Mouse (Mus musculus): ENCODE results near the gene Chpf2. TPM values are rescaled to one million over a fixed set of nuclear protein-coding genes. Genes with fewer than 3 reads are reported as not detected.

Gene Chpf2
- polyA plus RNA-seq, 1 experiment from 2014 or later: 24.2 TPM

- no peak overlapping the region for H3K4me2 ChIP-seq
- ATAC-seq (ENCODE audit: insufficient number of reproducible peaks, insufficient read depth, low FRiP score, low TSS enrichment, low read depth): no peak
- no peaks in the 10 kb centered on the region for H3K36me3 ChIP-seq
- no peaks in the 10 kb centered on the region for H3K9me3 ChIP-seq
- H3K4me3 ChIP-seq: no peak overlapping the region
- H3K27ac ChIP-seq: no peak overlapping the region
- no peaks in the 10 kb centered on the region for H3K4me1 ChIP-seq
- WGBS: 55% methylated on average over 3 of the region's 3 CpGs
- H3K9ac ChIP-seq: no peak overlapping the region
- H3K27me3 ChIP-seq: peaks cover 18% of the 10 kb centered on the region
Measured at GRCm38 (mm10) chr5:24629712-24630111, 43.2 kb downstream of the Chpf2 start.

- ATAC-seq (ENCODE audit: insufficient number of reproducible peaks, insufficient read depth, low FRiP score, low TSS enrichment, low read depth): no peak
- no peaks in the 10 kb centered on the region for H3K4me1 ChIP-seq
- H3K4me3 ChIP-seq: no peak overlapping the region
- H3K4me2 ChIP-seq: no peak overlapping the region
- H3K9ac ChIP-seq: no peak overlapping the region
- no peaks in the 10 kb centered on the region for H3K9me3 ChIP-seq
- H3K36me3 ChIP-seq: no peaks in the 10 kb centered on the region
- no peak overlapping the region for H3K27ac ChIP-seq
- peaks cover 5% of the 10 kb centered on the region for H3K27me3 ChIP-seq
- 44% methylated on average over 1 of the region's 1 CpGs for WGBS
Measured at GRCm38 (mm10) chr5:24635093-24635492, 48.6 kb downstream of the Chpf2 start.

- Histone ChIP-seq H3K9me3 (no peaks in the 10 kb centered on the region), H3K4me2 (no peak overlapping the region), H3K4me1 (no peaks in the 10 kb centered on the region), H3K27ac (no peak overlapping the region), H3K9ac (no peak overlapping the region), H3K27me3 (no peaks in the 10 kb centered on the region), H3K36me3 (no peaks in the 10 kb centered on the region), H3K4me3 (no peak overlapping the region)
- no peak for ATAC-seq (ENCODE audit: insufficient number of reproducible peaks, insufficient read depth, low FRiP score, low TSS enrichment, low read depth)
- 70% methylated on average over 6 of the region's 6 CpGs for WGBS
Measured at GRCm38 (mm10) chr5:24635526-24636141, 49.1 kb downstream of the Chpf2 start.

GRCm38 (mm10) chr5:24636987-24637386 is 50.4 kb downstream of the Chpf2 start:
- Histone ChIP-seq H3K4me1 (no peaks in the 10 kb centered on the region), H3K4me3 (no peak overlapping the region), H3K27ac (no peak overlapping the region), H3K9me3 (no peaks in the 10 kb centered on the region), H3K4me2 (no peak overlapping the region), H3K36me3 (no peaks in the 10 kb centered on the region), H3K9ac (no peak overlapping the region), H3K27me3 (no peaks in the 10 kb centered on the region)
- no peak for ATAC-seq (ENCODE audit: insufficient number of reproducible peaks, insufficient read depth, low FRiP score, low TSS enrichment, low read depth)
- 78% methylated on average over 4 of the region's 4 CpGs for WGBS

GRCm38 (mm10) chr5:24638131-24638530 is 51.6 kb downstream of the Chpf2 start:
- no peaks in the 10 kb centered on the region for H3K4me1 ChIP-seq
- no peaks in the 10 kb centered on the region for H3K36me3 ChIP-seq
- no peak overlapping the region for H3K4me2 ChIP-seq
- H3K4me3 ChIP-seq: no peak overlapping the region
- no peak for ATAC-seq (ENCODE audit: insufficient number of reproducible peaks, insufficient read depth, low FRiP score, low TSS enrichment, low read depth)
- H3K27ac ChIP-seq: no peak overlapping the region
- no peaks in the 10 kb centered on the region for H3K27me3 ChIP-seq
- H3K9me3 ChIP-seq: no peaks in the 10 kb centered on the region
- WGBS: 61% methylated on average over 6 of the region's 6 CpGs
- no peak overlapping the region for H3K9ac ChIP-seq

- no peak overlapping the region for H3K4me3 ChIP-seq
- H3K9ac ChIP-seq: no peak overlapping the region
- ATAC-seq (ENCODE audit: insufficient number of reproducible peaks, insufficient read depth, low FRiP score, low TSS enrichment, low read depth): no peak
- no peaks in the 10 kb centered on the region for H3K27me3 ChIP-seq
- WGBS: 69% methylated on average over 6 of the region's 6 CpGs
- no peaks in the 10 kb centered on the region for H3K4me1 ChIP-seq
- no peaks in the 10 kb centered on the region for H3K36me3 ChIP-seq
- H3K4me2 ChIP-seq: no peak overlapping the region
- H3K9me3 ChIP-seq: no peaks in the 10 kb centered on the region
- H3K27ac ChIP-seq: no peak overlapping the region
Measured at GRCm38 (mm10) chr5:24639081-24639480, 52.5 kb downstream of the Chpf2 start.

MicroRNAs within 50 kb of the gene (microRNA counts, 519-probe panel; counts per million panel counts)
- 236 counts per million, percentile 44 among the panel's probes with 10 or more counts for microRNA mmu-miR-671-3p
- 236 counts per million, percentile 44 among the panel's probes with 10 or more counts for microRNA mmu-miR-671-5p

Small RNAs within 50 kb of the gene (microRNA-seq; reads per million reads assigned to microRNA genes)
- gene Mir671: 525 reads per million, percentile 72 among the genes with 10 or more reads in this experiment

Other genes starting within 250 kb of the Chpf2 start
- 1.3 and 1.4 TPM in 2 replicates for gene Kcnh2, start 235.1 kb upstream of the Chpf2 start, polyA plus RNA-seq (2015; fragmentation: Nextera tagmentation; extraction: Ambion mirVana)
- gene Nos3, start 221.9 kb upstream of the Chpf2 start, polyA plus RNA-seq (2015; fragmentation: Nextera tagmentation; extraction: Ambion mirVana): 5.4 and 5.9 TPM in 2 replicates
- gene Atg9b, start 194.6 kb upstream of the Chpf2 start, polyA plus RNA-seq (2015; fragmentation: Nextera tagmentation; extraction: Ambion mirVana): 0.25 and 0.50 TPM in 2 replicates
- gene Abcb8, start 193.1 kb upstream of the Chpf2 start, polyA plus RNA-seq (2015; fragmentation: Nextera tagmentation; extraction: Ambion mirVana): 39.9 and 44.9 TPM in 2 replicates
- gene Asic3, start 173.3 kb upstream of the Chpf2 start, polyA plus RNA-seq (2015; fragmentation: Nextera tagmentation; extraction: Ambion mirVana): 3.3 and 3.5 TPM in 2 replicates
- gene Cdk5, start 163.2 kb upstream of the Chpf2 start, polyA plus RNA-seq (2015; fragmentation: Nextera tagmentation; extraction: Ambion mirVana): 55.7 and 62.1 TPM in 2 replicates
- 41.0 and 41.2 TPM in 2 replicates for gene Slc4a2, start 162.9 kb upstream of the Chpf2 start, polyA plus RNA-seq (2015; fragmentation: Nextera tagmentation; extraction: Ambion mirVana)
- 106 and 109 TPM in 2 replicates for gene Fastk, start 141.5 kb upstream of the Chpf2 start, polyA plus RNA-seq (2015; fragmentation: Nextera tagmentation; extraction: Ambion mirVana)
- 20.2 and 22.8 TPM in 2 replicates for gene Tmub1, start 138.9 kb upstream of the Chpf2 start, polyA plus RNA-seq (2015; fragmentation: Nextera tagmentation; extraction: Ambion mirVana)
- 31.5 and 31.6 TPM in 2 replicates for gene Agap3, start 134.6 kb upstream of the Chpf2 start, polyA plus RNA-seq (2015; fragmentation: Nextera tagmentation; extraction: Ambion mirVana)
- gene Gbx1, start 59.5 kb upstream of the Chpf2 start, polyA plus RNA-seq (2015; fragmentation: Nextera tagmentation; extraction: Ambion mirVana): 0.11 TPM in 1 of 2 replicates, not detected in the other
- 0.56 and 0.63 TPM in 2 replicates for gene Asb10, start 45.8 kb upstream of the Chpf2 start, polyA plus RNA-seq (2015; fragmentation: Nextera tagmentation; extraction: Ambion mirVana)
- 0.11 TPM in 1 of 2 replicates, not detected in the other for gene 4931409K22Rik, start 29.9 kb upstream of the Chpf2 start, polyA plus RNA-seq (2015; fragmentation: Nextera tagmentation; extraction: Ambion mirVana)
- 112 and 115 TPM in 2 replicates for gene Abcf2, start 9.3 kb upstream of the Chpf2 start, polyA plus RNA-seq (2015; fragmentation: Nextera tagmentation; extraction: Ambion mirVana)
- gene Smarcd3, start 37.7 kb downstream of the Chpf2 start, polyA plus RNA-seq (2015; fragmentation: Nextera tagmentation; extraction: Ambion mirVana): 37.4 and 43.5 TPM in 2 replicates
- gene Nub1, start 98.8 kb downstream of the Chpf2 start, polyA plus RNA-seq (2015; fragmentation: Nextera tagmentation; extraction: Ambion mirVana): 30.8 and 33.6 TPM in 2 replicates
- gene Wdr86, start 144.0 kb downstream of the Chpf2 start, polyA plus RNA-seq (2015; fragmentation: Nextera tagmentation; extraction: Ambion mirVana): 73.1 and 77.5 TPM in 2 replicates
- 1.1 and 2.8 TPM in 2 replicates for gene Crygn, start 171.3 kb downstream of the Chpf2 start, polyA plus RNA-seq (2015; fragmentation: Nextera tagmentation; extraction: Ambion mirVana)

All from embryonic facial prominence, embryonic 13.5 days (tissue).